Mouse (Mus musculus) left cerebral cortex, postnatal 14 days (tissue): ENCODE data around the gene Tnn. TPM values are rescaled to one million over a fixed set of nuclear protein-coding genes. Genes with fewer than 3 reads are reported as not detected.

Source experiments
- DNase-seq, 2 experiments: peaks; one replicate each; pipeline ENCODE4 v3.0.0; 2021 to 2022; ENCODE audit warnings: low spot score in 2 of 2, mixed read lengths in 1 of 2
- intact Hi-C: fragments of 180-260 bp; cut with DNase I; formaldehyde crosslinking; loops from one replicate; pipeline ENCODE4 v1.15.1; 2025
- total RNA-seq, 2 experiments: library from RNA; stranded (reverse); gene quantifications; 2 replicates each; pipeline ENCODE4 v1.2.3; 2021

Gene Tnn
- total RNA-seq, 2 experiments from 2014 or later = 0.32 to 0.33 TPM

DNA sequence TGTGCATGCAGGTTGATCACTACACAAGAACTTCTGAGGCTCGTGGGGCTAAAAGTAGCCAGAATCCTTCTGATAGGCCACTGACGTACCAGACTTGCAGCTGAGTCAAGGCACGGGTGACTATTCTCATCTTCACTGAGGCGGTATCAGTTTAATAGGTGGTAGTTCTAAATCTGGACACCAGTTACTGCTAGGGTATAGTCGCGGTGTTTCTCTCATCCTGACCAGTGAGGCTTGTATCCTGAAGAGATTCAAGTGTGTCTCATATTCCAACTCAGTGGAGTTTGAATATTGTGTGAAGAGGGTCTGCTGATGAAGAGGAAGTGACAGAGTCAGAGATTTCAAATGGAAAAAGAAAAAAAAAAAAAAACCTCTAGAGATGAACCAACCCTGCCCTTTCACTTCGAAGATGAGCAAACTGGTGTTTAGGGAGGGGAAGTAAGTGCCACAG, 105.9 kb downstream of the Tnn start:
- intact Hi-C loops = no loop called here
- no peak for DNase-seq

DNA sequence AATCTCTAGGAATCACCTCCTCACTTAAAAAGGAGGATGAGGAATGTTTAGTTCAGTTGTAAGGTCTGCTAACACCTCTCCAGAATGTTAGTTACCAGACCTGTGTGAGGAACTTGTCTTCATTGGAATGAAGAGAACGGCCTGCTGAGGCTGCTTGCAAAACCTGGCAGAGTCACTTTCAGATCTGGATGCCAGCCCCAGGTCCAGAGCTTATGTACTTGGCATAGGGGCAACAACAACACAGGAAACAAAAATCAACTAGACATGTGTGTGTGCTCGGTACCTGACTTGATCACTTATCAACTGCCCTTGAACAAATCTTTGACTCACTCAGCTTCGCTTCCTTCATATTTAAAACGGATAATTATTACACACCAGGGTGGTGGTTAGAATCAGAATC, 106.6 kb downstream of the Tnn start:
- no peak for DNase-seq
- intact Hi-C loops = no loop called here

GRCm38 (mm10) chr1:160045971-160046370, 107.4 kb downstream of the Tnn start:
- intact Hi-C loops = no loop called here
- no peak for DNase-seq

- no peak for DNase-seq
- intact Hi-C loops = no loop called here
Measured at GRCm38 (mm10) chr1:160045056-160045715, 108.2 kb downstream of the Tnn start.

GRCm38 (mm10) chr1:160044237-160045021, 109.0 kb downstream of the Tnn start, which contains the start of gene 4930523C07Rik:
4930523C07Rik (plus strand) TSS chr1:160044382.
- intact Hi-C loops = no loop called here
- DNase-seq = peak; percentile 9 to 18

DNA sequence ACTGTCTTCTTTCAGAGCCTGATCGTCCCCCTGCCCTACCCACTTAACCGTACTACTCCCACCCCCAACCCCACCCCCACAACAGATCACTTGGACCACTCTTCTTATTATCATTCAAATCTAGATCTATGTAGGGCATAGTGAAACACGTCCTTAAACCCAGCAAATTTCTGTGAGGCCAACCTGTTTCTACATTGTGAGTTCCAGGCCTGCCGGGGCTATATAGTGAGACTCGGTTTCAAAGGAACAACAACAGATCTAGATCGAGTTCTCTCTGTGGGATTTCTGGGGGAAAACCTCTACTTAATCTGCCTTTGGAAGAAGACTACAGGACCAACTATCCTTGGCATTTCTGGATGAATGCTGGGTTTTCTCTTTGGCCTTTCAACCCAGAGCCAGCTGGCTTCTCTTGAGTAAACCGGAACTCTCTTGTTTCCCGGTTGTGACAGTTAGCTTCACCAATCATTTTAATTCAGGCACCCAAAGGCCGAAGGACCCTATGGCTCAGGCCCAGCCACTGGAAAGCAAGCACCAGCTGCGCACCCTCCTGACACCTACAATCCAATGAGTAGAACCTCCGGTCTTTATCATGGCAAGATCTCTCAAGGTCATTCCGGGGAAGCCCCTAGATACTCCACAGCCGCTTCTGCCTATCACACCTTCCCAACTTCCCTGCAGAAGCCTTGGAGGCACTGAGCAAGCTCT, 110.0 kb downstream of the Tnn start:
- intact Hi-C loops = no loop called here
- DNase-seq = no peak

DNA sequence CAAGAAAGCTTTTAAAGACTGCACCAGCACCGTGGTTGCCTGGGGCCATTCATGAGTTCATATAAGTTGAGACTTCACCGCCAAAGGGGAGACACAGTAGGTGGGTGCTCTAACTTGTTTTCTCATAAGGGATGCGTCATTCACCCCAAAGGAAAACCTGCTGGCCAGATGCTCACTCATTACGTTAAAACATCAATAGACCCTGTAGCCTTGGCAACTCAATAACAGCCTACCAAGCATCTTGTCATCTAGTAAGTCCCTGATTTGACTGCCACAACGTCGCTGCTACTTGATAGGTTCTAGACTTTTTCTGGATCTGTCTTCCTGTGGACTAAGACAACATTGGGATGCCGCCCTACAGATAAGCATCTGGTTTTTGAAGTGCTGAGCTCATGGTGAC, 111.0 kb downstream of the Tnn start:
- DNase-seq = no peak
- intact Hi-C loops = no loop called here

DNA sequence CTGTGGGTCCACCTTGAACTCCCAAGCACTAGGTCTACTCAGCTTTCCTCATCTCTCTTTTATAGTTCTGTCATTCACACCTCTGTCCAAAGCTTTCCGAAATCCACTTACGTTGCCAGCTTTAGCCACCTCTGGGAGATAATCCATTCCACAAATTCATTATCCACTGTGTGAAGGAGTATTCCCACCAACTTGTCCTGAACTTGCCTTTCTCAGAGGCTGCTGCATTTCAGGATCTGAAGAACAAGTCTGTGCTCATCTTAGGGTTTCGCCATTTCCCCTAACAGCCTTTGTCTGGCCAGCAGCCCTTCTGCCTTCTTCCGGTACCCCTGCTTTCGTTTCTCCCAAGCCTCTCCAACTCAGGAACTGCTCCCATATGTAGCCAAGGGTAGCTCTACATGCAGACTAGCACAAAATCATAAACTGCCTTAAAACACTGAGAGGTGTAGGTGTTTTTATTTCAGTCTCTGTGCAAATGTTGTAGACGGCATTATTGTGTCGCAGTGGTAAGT, 112.1 kb downstream of the Tnn start:
- intact Hi-C loops = no loop called here
- DNase-seq = no peak

GRCm38 (mm10) chr1:160039951-160040645, 113.3 kb downstream of the Tnn start:
- intact Hi-C loops = no loop called here
- no peak for DNase-seq

GRCm38 (mm10) chr1:160036996-160037521, 116.3 kb downstream of the Tnn start:
- intact Hi-C loops = no loop called here
- DNase-seq = peak; percentile 44 to 72

- DNase-seq = no peak
- intact Hi-C loops = no loop called here
Measured at GRCm38 (mm10) chr1:160035561-160035960, 117.8 kb downstream of the Tnn start.

Other genes starting within 250 kb of the Tnn start
- 1 to 10 TPM; 4.4 to 6.2 TPM for gene 4930523C07Rik, start 109.2 kb downstream of the Tnn start, total RNA-seq
- gene Mrps14, start 41.6 kb upstream of the Tnn start, total RNA-seq = 10 to 100 TPM; 57.8 to 58.5 TPM
- 10 to 100 TPM; 85.4 to 97.1 TPM for gene Cacybp, start 59.3 kb upstream of the Tnn start, total RNA-seq